Mouse (Mus musculus) brain, embryonic 14.5 days (tissue): ENCODE results near the gene Btf3. TPM values are rescaled to one million over a fixed set of nuclear protein-coding genes. Genes with fewer than 3 reads are reported as not detected.
A peak's percentile ranks its signal among the peaks of the same experiment; 100 is the strongest.

Experiments
- DNase-seq: peaks from one replicate; pipeline ENCODE4 v3.0.0-alpha.2; 2011; ENCODE audit warnings: low read depth
- CTCF ChIP-seq: fragments of 200-500 bp; IDR thresholded peaks from 2 replicates; pipeline ENCODE4 v1.5.1; 2012; ENCODE audit warnings: inconsistent platforms, mild to moderate bottlenecking, moderate library complexity, borderline replicate concordance; ENCODE audit not compliant: insufficient read depth, insufficient read length; ENCODE audit errors: extremely low read depth
- POLR2A ChIP-seq: fragments of 200-500 bp; IDR thresholded peaks from 2 replicates; pipeline ENCODE4 v1.6.1; 2012; ENCODE audit warnings: mild to moderate bottlenecking, inconsistent platforms, borderline replicate concordance; ENCODE audit not compliant: poor library complexity, insufficient read depth, insufficient read length, severe bottlenecking; ENCODE audit errors: extremely low read depth
- polyA plus RNA-seq: library from polyadenylated mRNA; depleted of rRNA; stranded (reverse); fragments of >200 nt; gene quantifications from 2 replicates; pipeline ENCODE4 v1.2.3, GENCODE M21; 2012; rRNA removed

Btf3 gene
- polyA plus RNA-seq, result 459 and 601 TPM in 2 replicates

DNA sequence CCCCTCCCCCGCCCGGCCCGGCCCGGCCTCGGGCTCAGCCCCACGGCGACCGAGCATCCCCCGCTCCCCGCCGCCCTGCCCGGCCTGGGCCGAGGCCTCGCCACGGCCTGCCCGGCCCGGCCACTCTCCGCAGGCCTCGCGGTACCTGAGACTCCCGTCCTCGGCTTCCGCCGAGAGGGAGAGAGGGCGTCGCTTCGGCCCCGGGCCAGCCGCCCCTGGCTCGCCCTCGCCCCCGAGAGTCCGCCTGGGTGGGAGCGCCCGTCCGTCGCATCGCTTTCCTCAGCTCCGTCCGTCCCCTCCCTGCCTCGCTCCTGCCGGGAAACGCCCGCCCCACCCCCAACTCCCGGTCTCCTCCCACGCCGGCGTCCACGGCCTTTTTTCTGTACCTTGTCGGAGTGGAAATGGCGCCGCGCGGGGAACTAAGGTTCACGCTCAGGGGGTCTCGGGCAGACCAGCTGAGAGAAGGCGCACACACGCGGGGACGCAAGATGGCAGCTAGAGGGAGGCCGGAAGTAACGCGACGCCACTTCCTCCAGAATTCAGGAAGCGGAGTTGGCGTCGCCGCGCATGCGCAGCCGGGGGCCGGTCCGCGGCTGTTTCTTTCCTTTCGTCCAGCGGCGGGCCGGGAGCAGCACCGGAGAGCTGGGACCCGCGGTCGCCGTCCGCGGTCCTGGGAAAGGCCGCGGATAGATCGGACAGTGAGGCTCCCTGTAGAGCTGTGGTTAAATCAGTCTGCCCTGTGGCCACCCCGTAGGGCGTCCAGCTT lies at the start of gene Btf3:
Btf3 (minus strand) TSS at position 527 of the 766 bp plus-strand sequence.
- DNase-seq, result peak; percentile 98
- TF ChIP-seq POLR2A, result peak; percentile 82
- peak; percentile 13; the same call in 1 of the 2 replicates for TF ChIP-seq CTCF

DNA sequence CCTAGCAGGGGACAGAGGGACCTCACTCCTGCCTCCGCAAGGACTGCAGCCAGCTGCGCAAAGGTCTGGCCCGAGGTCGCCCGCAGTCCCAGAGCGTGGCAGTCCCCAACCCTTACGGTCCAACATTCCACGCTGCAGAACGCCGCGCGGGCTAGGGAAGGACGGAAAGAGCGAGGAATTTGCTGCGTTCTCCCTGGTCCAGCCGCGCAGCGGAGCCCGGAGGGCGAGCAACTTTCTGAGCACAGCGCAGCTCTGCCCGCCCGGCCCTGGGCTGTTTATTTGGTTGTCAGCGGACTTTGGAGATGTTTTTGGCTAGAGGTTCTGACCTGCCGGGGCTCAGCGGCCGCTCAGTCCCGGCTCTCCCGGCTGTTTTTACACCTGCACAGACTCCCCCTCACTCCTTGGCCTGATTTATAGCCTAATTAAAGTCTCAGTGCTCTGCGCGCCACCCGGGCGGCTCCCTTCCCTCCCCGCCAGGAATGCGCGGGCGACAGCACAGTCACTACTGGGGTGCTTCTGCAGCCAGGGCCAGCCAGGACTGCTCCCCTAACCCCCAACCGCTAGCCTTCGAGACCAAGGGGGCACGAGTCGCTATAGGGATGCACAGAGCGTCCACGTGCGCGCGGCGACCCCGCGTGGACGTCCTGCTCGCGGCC lies 49.1 kb upstream of the Btf3 start:
- peak; percentile 40 for DNase-seq

DNA sequence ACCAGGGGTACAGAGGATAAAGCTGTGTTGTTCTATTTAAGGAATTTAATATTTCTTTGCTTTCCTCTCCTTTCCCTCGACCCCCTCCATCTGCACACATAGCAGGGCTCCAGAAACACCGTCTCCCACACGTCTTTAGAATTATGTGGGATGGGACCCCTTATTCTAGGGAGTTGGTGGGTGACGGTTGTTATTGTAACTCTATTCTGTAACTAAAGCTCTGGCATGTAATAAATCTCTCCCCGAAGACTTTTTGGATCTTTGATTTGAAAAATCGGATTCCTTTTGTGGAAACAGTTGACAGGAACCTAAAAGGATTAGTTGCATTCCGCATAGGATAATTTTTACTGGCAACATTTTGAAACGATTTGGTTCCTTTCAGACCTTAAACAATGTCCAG lies 48.3 kb upstream of the Btf3 start:
- DNase-seq, result peak; percentile 19
- TF ChIP-seq CTCF, result no peak

More for the DNA sequence above, 49.1 kb upstream of the Btf3 start:
- TF ChIP-seq CTCF (no peak), POLR2A (no peak)

DNA sequence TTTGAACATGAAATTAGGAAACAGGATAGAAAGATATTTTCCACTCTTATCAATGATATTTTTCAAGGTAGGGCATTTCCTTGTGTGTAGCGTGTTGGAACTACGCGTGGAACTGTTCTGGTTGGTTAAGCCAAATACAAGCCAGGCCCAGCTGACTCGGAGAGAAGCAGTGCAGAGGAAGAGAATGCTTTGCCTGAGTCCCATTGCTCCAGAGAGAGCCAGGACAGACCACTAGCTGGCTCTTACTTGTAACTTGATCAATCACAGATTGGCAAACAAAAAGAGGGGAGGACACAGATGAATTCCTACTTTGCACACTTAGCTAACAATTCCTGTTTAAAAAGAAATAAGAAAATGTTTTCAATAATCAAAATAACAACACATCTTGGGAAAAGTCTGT lies 46.2 kb upstream of the Btf3 start:
- no peak for TF ChIP-seq POLR2A
- TF ChIP-seq CTCF, result no peak
- DNase-seq, result peak; percentile 30

DNA sequence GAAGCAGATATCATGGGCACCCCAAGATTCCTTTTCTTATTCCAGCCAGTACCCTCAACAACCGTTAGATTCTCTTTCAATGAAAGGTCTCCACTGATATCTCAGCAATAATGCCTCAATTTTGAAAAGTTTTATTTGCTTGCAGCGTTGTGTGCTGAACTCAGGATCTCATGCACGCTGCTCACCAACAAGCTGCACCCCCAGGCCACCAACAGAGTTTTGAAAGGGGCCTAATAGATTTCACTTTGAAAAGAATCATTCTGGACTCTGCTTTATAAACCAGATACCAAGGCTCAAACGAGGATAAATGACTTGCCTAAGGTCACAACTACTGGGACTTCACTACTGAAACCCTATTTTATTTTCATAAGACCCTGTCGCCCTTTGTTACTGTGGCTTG lies 44.4 kb upstream of the Btf3 start:
- TF ChIP-seq POLR2A (no peak), CTCF (no peak)
- no peak for DNase-seq

DNA sequence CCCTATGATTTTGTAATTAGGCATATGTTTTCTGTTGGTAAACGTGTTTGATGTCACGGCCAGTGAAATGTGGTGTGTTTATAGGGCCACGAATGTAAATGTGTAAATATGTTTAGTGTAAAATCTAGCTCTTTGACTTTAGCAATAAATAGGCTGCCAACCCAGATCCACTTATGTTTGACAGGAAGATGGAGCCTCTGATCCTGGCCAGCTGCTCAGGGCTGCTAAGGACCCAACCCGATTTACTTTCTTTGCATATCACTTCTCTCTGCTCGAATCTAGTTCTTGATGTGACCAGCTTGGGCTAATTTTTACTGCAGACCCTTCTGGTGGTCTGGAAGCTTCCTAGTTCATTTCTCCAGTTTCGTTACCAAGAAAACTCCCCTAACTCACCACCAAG lies 43.6 kb upstream of the Btf3 start:
- no peak for DNase-seq
- TF ChIP-seq CTCF (no peak), POLR2A (no peak)

DNA sequence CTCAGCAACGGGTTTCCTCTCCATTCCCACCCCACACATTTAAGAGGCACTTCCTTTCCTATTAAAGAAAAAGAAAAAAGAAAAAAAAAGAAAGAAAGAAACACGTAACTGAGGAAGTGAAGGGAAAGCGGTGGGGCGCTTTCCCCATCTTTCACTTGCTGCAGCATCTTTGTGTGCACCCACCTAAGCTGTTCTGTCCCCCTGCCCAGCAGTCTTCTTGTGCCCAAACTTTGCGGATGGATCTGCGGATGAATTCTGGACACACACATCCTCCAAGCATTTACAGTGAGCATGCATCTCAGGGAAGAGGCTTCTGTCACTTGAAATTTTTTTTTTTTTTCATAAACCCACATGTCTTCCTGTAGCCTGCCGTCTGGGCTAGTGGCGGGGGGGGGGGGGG lies 42.5 kb upstream of the Btf3 start:
- peak; percentile 58 for DNase-seq
- no peak for TF ChIP-seq POLR2A
- no peak for TF ChIP-seq CTCF

DNA sequence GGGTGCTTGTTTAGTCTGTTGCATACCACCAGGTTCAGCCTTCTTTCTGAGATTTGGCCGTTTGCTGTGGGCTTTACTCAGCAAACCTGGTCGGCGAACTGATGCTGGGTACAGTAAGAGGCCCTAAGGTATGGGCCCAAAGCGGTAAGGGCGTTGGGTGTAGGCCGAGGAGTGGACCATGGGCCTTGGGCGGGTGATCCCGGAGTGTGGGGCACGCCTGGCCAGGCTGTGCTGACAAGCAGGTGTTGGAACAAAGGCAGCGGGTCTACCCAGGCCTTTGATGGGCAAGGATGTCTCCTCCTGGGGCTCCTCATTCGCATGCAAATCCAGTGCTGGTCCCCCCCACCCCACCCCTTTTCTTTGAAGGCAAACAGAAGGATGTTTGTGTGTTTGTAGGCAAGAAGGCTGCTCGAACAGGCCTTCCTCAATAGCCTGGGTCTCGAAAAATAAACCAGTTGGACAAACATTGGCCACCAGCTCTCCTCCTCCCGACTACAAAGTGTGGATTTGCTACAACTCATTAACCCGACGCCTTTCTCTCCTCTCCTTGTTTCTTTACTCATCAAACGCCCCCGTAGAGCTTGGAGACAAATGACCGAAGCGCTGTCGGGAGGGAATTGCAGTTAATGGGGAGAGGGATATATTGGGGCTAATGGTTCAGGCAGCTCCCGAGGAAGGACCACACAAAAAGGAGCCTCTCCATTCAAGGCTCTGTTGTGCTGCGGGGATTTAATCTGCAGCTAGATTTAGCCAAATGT lies 41.8 kb upstream of the Btf3 start:
- peak; percentile 67 for DNase-seq
- TF ChIP-seq POLR2A (no peak), CTCF (no peak)

DNA sequence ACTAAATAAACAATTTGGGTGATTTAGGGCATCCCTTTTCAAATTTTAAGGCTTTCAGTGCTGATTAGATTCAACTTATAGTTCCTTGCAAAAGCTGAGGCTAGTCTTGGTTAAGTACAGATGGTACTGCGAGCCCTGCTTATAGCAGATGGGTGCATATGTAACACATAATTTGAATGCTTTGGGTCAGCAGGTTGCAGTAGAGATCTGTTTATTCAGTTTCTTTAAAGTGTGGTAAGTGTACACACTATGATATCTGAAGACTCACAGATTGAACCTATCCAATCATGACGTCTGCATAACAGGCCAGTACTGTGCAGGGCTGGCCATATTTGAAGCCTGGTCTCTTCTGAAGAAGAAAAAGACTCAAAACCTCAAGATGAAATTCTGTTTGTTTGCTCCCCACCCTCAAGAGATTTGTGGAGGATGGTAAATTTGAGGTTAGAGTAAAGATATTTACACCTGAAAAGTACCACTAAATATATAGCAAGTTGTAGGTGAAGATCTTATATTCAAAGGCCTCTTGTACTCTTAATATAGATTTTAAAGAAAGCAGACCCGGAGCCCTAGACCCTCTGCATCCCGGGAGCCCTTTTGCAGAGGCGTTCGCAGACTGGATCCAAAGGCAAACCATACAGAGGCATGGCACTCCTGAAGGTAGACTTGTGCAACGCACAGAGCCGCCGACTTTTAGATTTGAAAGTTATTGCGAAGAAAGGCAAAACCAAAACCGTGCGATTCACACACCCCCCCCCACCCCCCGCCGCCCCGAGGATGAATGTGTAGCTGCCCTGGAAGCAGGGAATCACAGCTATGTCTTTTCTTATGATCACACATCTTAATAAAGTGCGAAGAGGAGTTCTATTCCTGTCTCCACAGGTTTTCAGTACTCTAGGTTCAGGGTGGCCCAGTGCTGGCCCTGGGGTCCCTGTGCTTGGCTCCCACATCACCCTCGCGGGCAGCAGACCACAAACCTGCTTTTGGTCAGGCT lies 40.9 kb upstream of the Btf3 start:
- peak; percentile 57 for DNase-seq
- TF ChIP-seq POLR2A (no peak), CTCF (no peak)

DNA sequence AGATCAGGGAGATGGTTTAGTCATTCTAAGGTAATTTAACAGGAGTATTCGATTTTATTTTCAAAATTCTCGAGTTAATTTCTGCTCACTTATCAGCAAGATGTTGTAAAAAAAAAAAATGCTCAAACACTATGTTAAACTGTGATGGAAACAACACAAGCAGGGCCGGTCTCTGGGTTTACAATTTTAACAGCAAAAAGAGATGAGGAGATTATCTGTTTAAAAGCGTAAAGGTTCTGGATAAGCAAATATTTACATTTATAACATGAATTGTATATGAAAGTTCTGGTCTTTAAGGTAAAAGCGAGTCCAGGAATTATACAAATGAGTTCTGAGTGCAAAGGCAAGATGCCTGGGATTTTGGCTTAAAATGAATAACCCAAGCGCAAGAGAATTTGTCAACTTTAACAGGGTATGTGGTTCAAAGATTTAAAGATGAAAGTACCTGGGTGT lies 40.2 kb upstream of the Btf3 start:
- DNase-seq, result peak; percentile 52
- TF ChIP-seq CTCF, result no peak
- no peak for TF ChIP-seq POLR2A
